Mouse (Mus musculus) myocyte (in vitro differentiated cells): ENCODE results near the gene Sucla2.

Experiments used
- MYOG ChIP-seq, 3 experiments: IDR thresholded peaks; one replicate each; pipeline ENCODE4 v1.6.1; 2011; ENCODE audit warnings: control low read depth in 2 of 3, low read depth in 2 of 3, mild to moderate bottlenecking in 2 of 3; ENCODE audit not compliant: insufficient read length in 2 of 3, control insufficient read depth in 1 of 3, insufficient read depth in 1 of 3
- POLR2A ChIP-seq: IDR thresholded peaks from one replicate; pipeline ENCODE4 v1.6.1; 2011; ENCODE audit warnings: low read depth, mild to moderate bottlenecking, control low read depth, moderate library complexity; ENCODE audit not compliant: insufficient read length

- TF ChIP-seq POLR2A = no peak
- peak in 1 of 3 experiments; percentile 12 for TF ChIP-seq MYOG (IDR thresholded peaks at IDR 0.05; ENCODE audit: control insufficient read depth in 1 of 3, insufficient read depth in 1 of 3, insufficient read length in 2 of 3, low read depth in 2 of 3)
Measured at GRCm38 (mm10) chr14:73607732-73608131, 82.6 kb downstream of the Sucla2 start.
